Mouse (Mus musculus): ENCODE data around the gene AW551984. TPM values are rescaled to one million over a fixed set of nuclear protein-coding genes. Genes with fewer than 3 reads are reported as not detected.

The AW551984 gene
- polyA plus RNA-seq (2017; shearing (Covaris generic)) = not detected

DNA sequence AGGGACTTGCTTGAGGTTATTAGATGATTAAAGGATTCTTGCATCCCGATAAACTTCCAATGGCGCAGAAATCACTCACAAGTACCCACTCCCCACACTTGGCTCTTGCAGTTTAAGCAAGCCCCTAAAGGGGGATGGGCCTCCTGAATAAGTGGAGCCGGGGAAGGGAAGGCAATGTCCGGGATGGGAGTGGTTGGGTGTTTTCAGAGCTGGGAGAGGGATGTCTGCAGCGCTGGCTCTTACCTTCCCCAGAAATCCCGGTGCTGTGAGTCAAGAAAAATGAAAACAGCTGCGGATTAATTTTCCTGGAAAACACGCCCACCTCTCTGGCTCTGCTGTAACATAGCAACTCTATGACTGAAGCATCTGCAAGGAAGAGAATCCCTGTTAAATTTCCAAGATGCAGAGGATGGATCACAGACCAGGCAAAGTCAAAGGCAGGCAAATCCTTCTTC, at the start of gene AW551984:
Gene AW551984 (minus strand): TSS at position 405 of the 455 bp plus-strand sequence.

DNA sequence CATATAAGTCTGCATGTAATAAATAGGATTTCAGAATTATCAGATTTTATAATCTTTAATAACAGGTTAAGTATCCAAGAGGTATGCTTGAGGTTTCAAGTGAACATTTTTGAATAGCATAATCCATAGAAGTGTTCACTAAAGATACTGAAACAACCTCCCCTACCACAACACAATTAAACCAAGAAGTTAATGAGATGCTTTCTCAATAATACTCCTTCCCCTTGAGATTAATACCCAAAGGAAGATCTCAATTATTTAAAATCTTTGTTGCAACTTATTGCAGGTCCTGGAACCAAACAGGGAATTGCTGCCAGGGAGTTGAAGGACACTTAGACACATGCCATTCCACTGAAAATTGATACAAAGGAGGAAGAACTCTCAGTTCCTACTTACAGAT, 40.6 kb upstream of the AW551984 start, which contains the start of gene Olfr961:
Gene Olfr961 (plus strand): TSS at position 301 of the 400 bp plus-strand sequence.

DNA sequence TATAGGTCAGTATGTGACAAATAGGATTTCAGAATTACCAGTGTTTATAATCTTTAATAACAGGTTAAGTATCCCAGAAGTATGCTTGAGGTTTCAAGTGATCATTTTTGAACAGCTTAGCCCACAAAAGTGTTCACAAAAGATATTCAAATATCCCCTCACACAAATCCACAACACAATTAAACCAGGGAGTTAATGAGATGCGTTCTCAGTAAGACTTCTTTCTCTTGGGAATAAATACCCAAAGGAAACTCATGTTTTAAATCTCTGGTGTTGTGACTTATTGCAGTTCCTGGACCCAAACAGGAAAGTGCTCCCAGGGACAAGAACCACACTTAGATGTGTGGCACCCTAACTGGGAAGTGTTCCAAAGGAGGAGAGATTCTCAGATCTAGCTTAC, 16.9 kb upstream of the AW551984 start, which contains the start of gene Olfr960:
Gene Olfr960 (plus strand): TSS at position 301 of the 400 bp plus-strand sequence.

DNA sequence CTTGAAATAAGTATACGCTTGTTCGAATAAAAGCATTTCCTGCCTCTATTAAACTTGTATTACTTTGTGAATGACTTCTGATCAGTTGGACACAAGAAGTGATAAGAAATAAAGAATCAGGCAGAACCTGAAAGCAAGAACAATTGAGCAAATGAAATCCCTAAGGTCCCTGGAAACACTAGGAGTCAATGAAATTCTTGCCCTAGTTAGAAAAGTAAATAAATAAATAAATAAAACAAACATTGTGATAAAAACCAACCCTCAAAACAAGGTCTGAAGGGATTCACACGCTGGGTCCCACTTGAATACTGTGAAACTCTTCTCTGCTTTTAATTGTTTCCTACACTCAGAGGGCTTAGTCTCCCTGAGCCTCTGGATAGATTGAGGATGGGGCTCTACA, 6.2 kb upstream of the AW551984 start, which contains the start of gene Olfr148:
Gene Olfr148 (plus strand): TSS at position 301 of the 400 bp plus-strand sequence.

DNA sequence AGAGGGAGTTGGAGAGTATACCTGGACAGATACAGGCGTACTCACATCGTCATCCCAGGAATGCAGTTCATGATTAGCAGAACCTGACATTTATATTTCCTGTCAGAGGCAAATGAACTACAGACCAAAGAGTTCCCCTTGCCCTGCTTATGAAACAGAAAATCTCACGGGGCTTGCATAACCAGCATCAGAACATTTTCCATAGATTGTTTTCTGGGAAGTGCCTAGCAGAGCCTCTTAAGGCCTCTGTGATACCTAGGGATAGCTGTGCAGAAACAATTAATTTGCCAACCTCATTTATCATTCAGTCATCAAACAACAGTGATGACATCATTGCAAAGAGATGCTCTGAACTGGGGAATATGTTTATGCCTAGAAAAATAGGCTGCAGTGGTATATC, 28.7 kb downstream of the AW551984 start, which contains the start of gene Olfr959:
Gene Olfr959 (minus strand): TSS at position 101 of the 400 bp plus-strand sequence.

DNA sequence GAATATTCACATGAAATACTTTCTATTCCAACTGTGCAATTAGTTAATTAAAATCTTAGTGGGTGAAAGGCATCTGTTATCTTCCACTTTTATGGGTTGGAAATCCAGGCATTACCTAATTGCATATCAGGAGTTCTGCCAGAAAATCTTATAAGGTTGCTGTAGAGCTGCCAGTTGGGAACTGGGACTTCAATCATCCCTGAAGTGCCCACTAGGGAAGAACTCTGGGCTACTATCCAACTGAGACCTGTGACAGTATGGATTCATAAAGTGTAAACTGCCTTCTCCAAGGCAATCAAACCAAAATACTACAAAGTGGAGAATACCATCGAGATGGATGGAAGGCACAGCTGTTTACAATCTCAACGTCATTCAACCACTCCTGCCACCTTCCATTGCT, 50.3 kb downstream of the AW551984 start, which contains the start of gene Olfr958:
Gene Olfr958 (minus strand): TSS at position 109 of the 400 bp plus-strand sequence.

Other genes with a start within 250 kb of the AW551984 start
- not detected for gene Olfr951, start 217.0 kb downstream of the AW551984 start, polyA plus RNA-seq (2017; shearing (Covaris generic))
- gene Olfr952, start 177.3 kb downstream of the AW551984 start, polyA plus RNA-seq (2017; shearing (Covaris generic)) = not detected
- gene Olfr954, start 147.7 kb downstream of the AW551984 start, polyA plus RNA-seq (2017; shearing (Covaris generic)) = not detected
- gene Olfr955, start 132.5 kb downstream of the AW551984 start, polyA plus RNA-seq (2017; shearing (Covaris generic)) = not detected
- gene Olfr44, start 110.4 kb downstream of the AW551984 start, polyA plus RNA-seq (2017; shearing (Covaris generic)) = not detected
- not detected for gene Olfr957, start 88.6 kb downstream of the AW551984 start, polyA plus RNA-seq (2017; shearing (Covaris generic))
- gene Olfr958, start 50.3 kb downstream of the AW551984 start, polyA plus RNA-seq (2017; shearing (Covaris generic)) = 0.40 TPM
- gene Olfr959, start 28.8 kb downstream of the AW551984 start, polyA plus RNA-seq (2017; shearing (Covaris generic)) = not detected
- gene Olfr148, start 6.3 kb upstream of the AW551984 start, polyA plus RNA-seq (2017; shearing (Covaris generic)) = not detected
- not detected for gene Olfr960, start 17.0 kb upstream of the AW551984 start, polyA plus RNA-seq (2017; shearing (Covaris generic))
- gene Olfr961, start 40.7 kb upstream of the AW551984 start, polyA plus RNA-seq (2017; shearing (Covaris generic)) = not detected
- not detected for gene Olfr963, start 62.8 kb upstream of the AW551984 start, polyA plus RNA-seq (2017; shearing (Covaris generic))
- not detected for gene Olfr149, start 102.7 kb upstream of the AW551984 start, polyA plus RNA-seq (2017; shearing (Covaris generic))
- not detected for gene Olfr965, start 107.0 kb upstream of the AW551984 start, polyA plus RNA-seq (2017; shearing (Covaris generic))
- not detected for gene Olfr150, start 126.6 kb upstream of the AW551984 start, polyA plus RNA-seq (2017; shearing (Covaris generic))
- gene Olfr967, start 141.8 kb upstream of the AW551984 start, polyA plus RNA-seq (2017; shearing (Covaris generic)) = not detected
- not detected for gene Olfr968, start 178.8 kb upstream of the AW551984 start, polyA plus RNA-seq (2017; shearing (Covaris generic))
- gene Olfr969, start 186.5 kb upstream of the AW551984 start, polyA plus RNA-seq (2017; shearing (Covaris generic)) = not detected
- gene Olfr970, start 204.5 kb upstream of the AW551984 start, polyA plus RNA-seq (2017; shearing (Covaris generic)) = not detected
- gene Olfr971, start 232.5 kb upstream of the AW551984 start, polyA plus RNA-seq (2017; shearing (Covaris generic)) = not detected

Measured in effector memory CD4-positive, alpha-beta T cell, adult 5 months (primary cell).